Mouse (Mus musculus): ENCODE results near the gene 4933430I17Rik.
"Not testable (repeated sequence)": the region's sequence is repeated elsewhere in the genome, so short reads cannot be mapped to it uniquely, and the experiment has no call there.

4933430I17Rik gene

DNA sequence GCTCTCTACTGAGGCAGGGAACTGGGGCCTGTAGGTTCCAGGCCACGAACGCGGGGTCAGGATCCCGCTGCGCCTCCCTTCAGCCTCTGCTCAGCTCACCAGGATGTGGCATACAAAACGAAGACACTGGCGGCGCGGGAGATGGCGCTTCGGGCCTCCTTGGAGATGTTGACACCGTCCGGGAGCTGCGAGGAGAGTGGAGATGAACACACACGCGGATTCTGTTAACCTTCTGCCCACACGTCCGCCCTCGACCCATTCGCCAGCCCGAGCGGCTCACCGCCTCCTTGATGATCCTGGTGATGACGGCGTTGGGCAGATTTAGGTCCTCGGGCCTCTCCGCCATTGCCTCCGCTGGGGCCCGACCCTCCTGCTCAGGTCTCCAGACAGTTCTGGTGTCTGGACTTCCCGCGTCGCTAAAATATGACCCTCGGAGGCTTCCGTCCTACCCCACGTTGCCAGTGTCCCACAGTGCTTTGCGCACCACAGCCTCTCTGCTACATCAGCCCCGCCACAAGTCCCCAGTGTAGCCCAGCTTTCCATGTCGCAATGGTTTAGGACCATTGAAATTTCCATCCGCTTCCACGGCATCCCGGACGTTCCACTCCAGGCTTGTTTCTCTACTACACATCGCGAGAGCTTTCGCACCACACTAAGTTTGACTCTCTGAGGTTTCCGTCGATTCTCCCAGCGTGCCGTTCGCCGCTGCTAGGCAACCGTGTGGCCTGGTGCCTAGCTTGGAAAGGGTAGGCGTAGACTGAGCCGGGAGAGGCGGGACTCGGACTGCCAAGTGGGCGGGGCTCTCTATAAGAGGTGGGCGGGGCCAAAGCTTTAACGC, at the start of gene 4933430I17Rik, which contains the start of gene Pole3:
TSS of gene 4933430I17Rik (plus strand) at position 719 of the 838 bp plus-strand sequence.
TSS of gene Pole3 (minus strand) at position 418 of the 838 bp plus-strand sequence.
- peak; percentile 99 for DNase-seq (ENCODE audit: low read depth, low spot score)

- no peak for DNase-seq (ENCODE audit: low read depth, low spot score)
Observed at GRCm38 (mm10) chr4:62475793-62476192, 49.4 kb upstream of the 4933430I17Rik start.

GRCm38 (mm10) chr4:62477542-62478244, 47.5 kb upstream of the 4933430I17Rik start:
- DNase-seq (ENCODE audit: low read depth, low spot score), result no peak

GRCm38 (mm10) chr4:62479593-62479936, 45.6 kb upstream of the 4933430I17Rik start:
- DNase-seq (ENCODE audit: low read depth, low spot score), result not testable (repeated sequence)

GRCm38 (mm10) chr4:62479937-62480708, 45.0 kb upstream of the 4933430I17Rik start, which contains the start of gene Bspry:
Gene Bspry, plus strand, starts transcription at chr4:62480053.
- peak; percentile 34 for DNase-seq (ENCODE audit: low read depth, low spot score)

- DNase-seq (ENCODE audit: low read depth, low spot score), result no peak
Observed at GRCm38 (mm10) chr4:62480709-62481605, 44.2 kb upstream of the 4933430I17Rik start.

- no peak for DNase-seq (ENCODE audit: low read depth, low spot score)
Observed at GRCm38 (mm10) chr4:62484928-62485327, 40.2 kb upstream of the 4933430I17Rik start.

GRCm38 (mm10) chr4:62485450-62486161, 39.6 kb upstream of the 4933430I17Rik start:
- DNase-seq (ENCODE audit: low read depth, low spot score), result no peak

GRCm38 (mm10) chr4:62486162-62486696, 38.9 kb upstream of the 4933430I17Rik start:
- no peak for DNase-seq (ENCODE audit: low read depth, low spot score)

GRCm38 (mm10) chr4:62487172-62487571, 38.0 kb upstream of the 4933430I17Rik start:
- no peak for DNase-seq (ENCODE audit: low read depth, low spot score)

- no peak for DNase-seq (ENCODE audit: low read depth, low spot score)
Observed at GRCm38 (mm10) chr4:62487914-62488313, 37.3 kb upstream of the 4933430I17Rik start.

DNA sequence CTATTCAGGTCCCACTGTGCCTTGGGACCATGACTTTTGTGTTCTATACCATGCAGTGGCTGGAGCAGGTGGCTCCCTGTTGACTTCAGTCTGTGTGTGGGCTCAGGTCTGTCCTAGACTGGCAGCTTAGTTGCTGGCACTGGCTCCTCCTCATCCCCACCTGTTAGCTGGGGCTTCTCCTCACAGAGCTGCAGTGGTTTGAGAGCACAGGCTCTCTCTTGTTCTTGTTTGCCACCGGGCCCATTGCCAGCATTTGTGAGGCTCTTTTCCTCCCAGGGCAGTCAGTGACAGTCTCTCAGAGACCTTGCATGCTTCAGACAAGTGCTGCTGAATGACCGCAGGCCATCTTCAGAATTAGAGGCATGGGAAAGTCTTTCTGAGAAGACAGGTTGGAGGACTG, 32.5 kb upstream of the 4933430I17Rik start:
- no peak for DNase-seq (ENCODE audit: low read depth, low spot score)

DNA sequence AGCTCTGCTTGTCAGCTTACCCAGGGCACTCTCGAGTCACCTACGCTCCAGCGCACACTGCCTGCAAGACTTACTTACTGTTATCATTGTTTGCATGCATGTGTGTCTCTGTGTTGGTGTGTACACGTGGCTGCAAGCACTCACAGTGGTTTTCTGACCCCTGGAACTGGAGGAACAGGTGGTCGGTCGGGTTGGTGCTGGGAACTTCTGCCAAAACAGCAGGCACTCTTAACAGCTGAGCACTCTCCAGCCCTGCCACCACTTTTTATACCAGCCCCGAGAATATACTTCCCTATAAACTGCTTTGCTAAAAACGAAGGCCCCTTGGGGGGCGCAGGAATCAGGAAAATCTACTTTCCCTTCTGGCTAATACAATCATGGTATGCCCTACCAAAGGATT, 30.9 kb upstream of the 4933430I17Rik start:
- DNase-seq (ENCODE audit: low read depth, low spot score), result no peak

- DNase-seq (ENCODE audit: low read depth, low spot score), result no peak
Observed at GRCm38 (mm10) chr4:62495946-62496345, 29.2 kb upstream of the 4933430I17Rik start.

DNA sequence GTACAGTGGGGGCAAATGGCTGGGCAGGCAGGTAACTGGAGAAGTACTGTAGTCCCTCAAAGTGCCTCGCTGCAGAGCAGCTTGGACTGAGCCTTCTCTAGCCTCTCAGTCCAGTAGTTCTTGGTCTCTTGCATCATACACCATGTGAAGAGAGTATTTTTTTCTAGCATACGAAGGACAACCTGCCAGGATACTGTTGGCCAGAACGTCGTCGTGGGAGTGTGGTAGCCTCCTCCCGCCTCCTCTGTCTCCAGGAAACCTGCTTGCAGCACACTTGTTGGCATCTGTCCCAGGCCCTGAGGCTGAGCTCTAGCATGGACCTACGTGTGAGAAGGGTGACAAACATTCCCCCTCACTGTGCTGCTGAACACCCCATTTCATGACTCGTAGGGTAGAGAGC, 28.4 kb upstream of the 4933430I17Rik start:
- DNase-seq (ENCODE audit: low read depth, low spot score), result no peak

GRCm38 (mm10) chr4:62500799-62501198, 24.4 kb upstream of the 4933430I17Rik start:
- no peak for DNase-seq (ENCODE audit: low read depth, low spot score)

DNA sequence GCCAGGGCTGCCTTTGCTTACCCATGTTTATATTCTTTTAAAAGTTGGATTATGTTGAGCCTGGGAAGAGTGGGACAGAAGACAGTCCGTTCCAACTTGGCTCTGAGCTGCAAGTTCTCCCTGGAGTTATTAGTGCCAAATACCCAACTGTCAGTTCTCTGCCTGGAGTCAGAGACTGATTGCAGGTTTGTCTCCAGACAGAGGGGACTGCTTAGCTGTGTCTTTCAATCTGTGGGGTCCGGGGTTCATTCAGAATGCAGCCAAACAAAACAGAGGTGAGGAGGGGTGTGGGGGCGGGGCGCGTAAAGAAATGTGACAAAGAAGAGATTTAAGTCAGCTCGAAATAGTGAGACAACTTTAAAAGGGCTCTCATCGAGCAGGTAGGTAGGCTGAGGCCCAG, 23.6 kb upstream of the 4933430I17Rik start:
- DNase-seq (ENCODE audit: low read depth, low spot score), result no peak

DNA sequence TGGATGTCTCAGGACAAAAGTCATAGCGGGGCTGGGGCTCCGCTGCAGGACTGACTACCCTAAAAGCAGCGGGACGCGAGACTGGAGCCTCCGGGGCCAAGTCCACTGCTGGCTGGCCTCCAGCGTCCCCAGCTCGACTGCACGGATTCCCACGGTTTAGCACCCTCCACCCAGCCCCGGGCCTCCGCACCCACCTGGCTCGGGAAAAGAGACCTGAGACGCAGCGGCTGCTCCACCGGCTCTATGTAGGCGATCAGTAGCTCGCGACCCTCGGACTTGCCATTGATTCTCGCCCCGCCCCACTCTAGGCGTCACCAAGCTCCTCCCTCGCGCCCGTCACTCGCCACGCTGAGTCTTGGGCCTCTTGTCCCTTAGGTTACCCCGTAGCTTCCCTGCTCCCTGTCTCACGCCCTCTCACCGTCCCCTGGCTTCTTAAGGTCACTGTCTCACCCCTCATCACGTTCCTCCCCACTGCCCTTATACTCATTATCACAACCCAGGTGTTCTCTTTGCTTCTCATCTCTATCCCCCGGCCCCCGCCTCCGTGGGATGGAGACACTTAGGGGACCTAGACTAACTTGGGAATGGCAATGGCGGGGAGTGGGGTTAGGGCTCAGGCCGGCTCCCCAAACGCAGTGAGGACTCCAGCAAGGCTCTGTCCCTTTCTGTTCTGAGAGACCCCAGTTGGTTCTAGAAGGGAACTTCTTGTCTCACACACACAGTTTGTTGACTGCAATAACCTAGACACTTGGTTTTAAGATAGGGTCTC, 23.0 kb upstream of the 4933430I17Rik start:
- DNase-seq (ENCODE audit: low read depth, low spot score), result peak; percentile 93

- DNase-seq (ENCODE audit: low read depth, low spot score), result no peak
Observed at GRCm38 (mm10) chr4:62502969-62503368, 22.2 kb upstream of the 4933430I17Rik start.

Measured in forelimb bud, embryonic 11.5 days (tissue).